In genomic region chr4:57278812-57279211, GRCm38 (mm10) we compare ENCODE assay signal across 16 mouse cellular contexts. TPM values are rescaled to one million over a fixed set of nuclear protein-coding genes. Genes with fewer than 3 reads are reported as not detected.
DNase-seq lines count a peak whose midpoint lies in the region; ATAC-seq lines count a peak whose summit lies in the region.
"Had no signal": no experiment of that assay in that cellular context is flagged by ENCODE, and none has a peak within 500 bp of the region (broad histone marks: within the 10 kb centered on the region; RNA-seq: fewer than 3 reads in every experiment).

No protein-coding gene starts in this region.

- no peaks in the 10 kb centered on the region for H3K9me3 ChIP-seq in intestine, embryonic 16.5 days (ENCODE audit: control insufficient read depth, low read length)
- no peaks in the 10 kb centered on the region for H3K9me3 ChIP-seq in intestine, embryonic 15.5 days
- H3K9me3 ChIP-seq: embryonic facial prominence, embryonic 15.5 days; hindbrain, embryonic 10.5 days; limb, embryonic 13.5 days; neural tube, embryonic 12.5 days had no signal

- H3K36me3 ChIP-seq in intestine, embryonic 16.5 days (ENCODE audit: control insufficient read depth, insufficient read depth, low read length): no peaks in the 10 kb centered on the region
- no peaks in the 10 kb centered on the region for H3K36me3 ChIP-seq in intestine, embryonic 15.5 days
- H3K36me3 ChIP-seq: embryonic facial prominence, embryonic 15.5 days; hindbrain, embryonic 10.5 days; limb, embryonic 13.5 days; neural tube, embryonic 12.5 days had no signal

- peaks cover 35% of the 10 kb centered on the region for H3K4me1 ChIP-seq in intestine, embryonic 16.5 days (ENCODE audit: control insufficient read depth, insufficient read depth, low read length)
- peaks cover 17% of the 10 kb centered on the region for H3K4me1 ChIP-seq in intestine, embryonic 15.5 days (replicated peaks)
- H3K4me1 ChIP-seq: neural tube, embryonic 12.5 days had no signal

- 0 out of 2 replicates have a peak overlapping the region, but pooled peaks have one; percentile 8 for H3K27ac ChIP-seq in intestine, embryonic 16.5 days (ENCODE audit: low read length)
- no peak overlapping the region for H3K27ac ChIP-seq in intestine, embryonic 15.5 days
- H3K27ac ChIP-seq: embryonic facial prominence, embryonic 15.5 days; hindbrain, embryonic 10.5 days; limb, embryonic 13.5 days; liver, embryonic 14.5 days; neural tube, embryonic 12.5 days had no signal

- H3K4me2 ChIP-seq in intestine, embryonic 16.5 days (ENCODE audit: low read depth, low read length): no peak overlapping the region
- no peak overlapping the region for H3K4me2 ChIP-seq in intestine, embryonic 15.5 days (replicated peaks)
- H3K4me2 ChIP-seq: embryonic facial prominence, embryonic 15.5 days; limb, embryonic 13.5 days; neural tube, embryonic 12.5 days had no signal

- DNase-seq in CD4-positive, CD25-positive, alpha-beta regulatory T cell, adult 2 months (ENCODE audit: low read depth, low spot score): peak; percentile 7
- DNase-seq in thymus, postnatal 25 days: peak; percentile 8
- no peak for DNase-seq in thymus, postnatal 10 days (ENCODE audit: low spot score in 2 of 2)
- peak; percentile 20 for DNase-seq in naive thymus-derived CD4-positive, alpha-beta T cell, adult 2 months (ENCODE audit: low read depth)
- DNase-seq in cerebellum, adult 11-12 months: no peak
- DNase-seq: embryo, embryonic 11 days had no signal

- H3K27me3 ChIP-seq in intestine, embryonic 16.5 days (replicated peaks; ENCODE audit: control insufficient read depth, insufficient read depth, low read length): no peaks in the 10 kb centered on the region
- H3K27me3 ChIP-seq in intestine, embryonic 15.5 days (replicated peaks): no peaks in the 10 kb centered on the region
- H3K27me3 ChIP-seq: CH12.LX; embryonic facial prominence, embryonic 15.5 days; limb, embryonic 13.5 days; neural tube, embryonic 12.5 days had no signal

- no peak overlapping the region for H3K9ac ChIP-seq in intestine, embryonic 16.5 days (ENCODE audit: low read depth, low read length)
- H3K9ac ChIP-seq in intestine, embryonic 15.5 days: no peak overlapping the region
- H3K9ac ChIP-seq: embryonic facial prominence, embryonic 15.5 days; limb, embryonic 13.5 days; liver, embryonic 14.5 days; neural tube, embryonic 12.5 days had no signal

- WGBS in intestine, embryonic 16.5 days: 51% methylated on average over 10 of the region's 10 CpGs
- WGBS in intestine, embryonic 15.5 days: 53% methylated on average over 10 of the region's 10 CpGs

- no peak for ATAC-seq in CD4-positive, CD25-positive, alpha-beta regulatory T cell, adult 4 months
- ATAC-seq in intestine, embryonic 16.5 days: no peak
- ATAC-seq in intestine, embryonic 15.5 days: no peak
- ATAC-seq: lung, postnatal 0 days had no signal

- H3K4me3 ChIP-seq in intestine, embryonic 16.5 days (ENCODE audit: low read length): no peak overlapping the region
- no peak overlapping the region for H3K4me3 ChIP-seq in intestine, embryonic 15.5 days (replicated peaks)
- H3K4me3 ChIP-seq: embryonic facial prominence, embryonic 15.5 days; hindbrain, embryonic 10.5 days; limb, embryonic 13.5 days; neural tube, embryonic 12.5 days had no signal

RNA-seq across cellular contexts. Expression of gene Ptpn3, which starts 22.8 kb away (rescaled TPM):
- 1 to 10 TPM; 2.4 to 3.3 TPM for polyA plus RNA-seq in CD4-positive, CD25-positive, alpha-beta regulatory T cell, adult 4 months (2017; shearing (Covaris generic))
- 8.5 and 10.1 TPM in 2 replicates for polyA plus RNA-seq in intestine, embryonic 16.5 days (2015; fragmentation: Nextera tagmentation; extraction: Ambion mirVana)
- polyA plus RNA-seq in intestine, embryonic 15.5 days (2015; fragmentation: Nextera tagmentation; extraction: Ambion mirVana): 9.4 and 10.4 TPM in 2 replicates

Comparison
In these comparisons a context has a peak if more than half of its experiments do, and no peak if none do; other contexts are left out.
1. DNase-seq: peak in CD4-positive, CD25-positive, alpha-beta regulatory T cell, adult 2 months (single experiment), thymus, postnatal 25 days (single experiment) and naive thymus-derived CD4-positive, alpha-beta T cell, adult 2 months (single experiment); none in thymus, postnatal 10 days (0 of 2) and cerebellum, adult 11-12 months (single experiment).